Mouse (Mus musculus) brain, embryonic 14.5 days (tissue): ENCODE measurements around the gene Tspan14. TPM values are rescaled to one million over a fixed set of nuclear protein-coding genes. Genes with fewer than 3 reads are reported as not detected.

Experiments
- DNase-seq: peaks from one replicate; pipeline ENCODE4 v3.0.0-alpha.2; 2011; ENCODE audit warnings: low read depth
- CTCF ChIP-seq: fragments of 200-500 bp; IDR thresholded peaks from 2 replicates; pipeline ENCODE4 v1.5.1; 2012; ENCODE audit warnings: inconsistent platforms, mild to moderate bottlenecking, moderate library complexity, borderline replicate concordance; ENCODE audit not compliant: insufficient read depth, insufficient read length; ENCODE audit errors: extremely low read depth
- POLR2A ChIP-seq: fragments of 200-500 bp; IDR thresholded peaks from 2 replicates; pipeline ENCODE4 v1.6.1; 2012; ENCODE audit warnings: mild to moderate bottlenecking, inconsistent platforms, borderline replicate concordance; ENCODE audit not compliant: poor library complexity, insufficient read depth, insufficient read length, severe bottlenecking; ENCODE audit errors: extremely low read depth
- polyA plus RNA-seq: library from polyadenylated mRNA; depleted of rRNA; stranded (reverse); fragments of >200 nt; gene quantifications from 2 replicates; pipeline ENCODE4 v1.2.3, GENCODE M21; 2012

The Tspan14 gene
- polyA plus RNA-seq, 1 experiment: 87.7 TPM

GRCm38 (mm10) chr14:40958083-40958985 is 8.3 kb downstream of the Tspan14 start:
- TF ChIP-seq POLR2A (no peak), CTCF (no peak)
- DNase-seq: no peak

GRCm38 (mm10) chr14:40957607-40958006 is 9.0 kb downstream of the Tspan14 start:
- TF ChIP-seq POLR2A (no peak), CTCF (no peak; the same call in 1 of the 2 replicates)
- DNase-seq: peak; percentile 71

- no peak for DNase-seq
- TF ChIP-seq POLR2A: no peak
- TF ChIP-seq CTCF: no peak
Measured at GRCm38 (mm10) chr14:40956252-40957146, 10.1 kb downstream of the Tspan14 start.

GRCm38 (mm10) chr14:40955596-40956251 is 10.9 kb downstream of the Tspan14 start:
- no peak for TF ChIP-seq POLR2A
- no peak for TF ChIP-seq CTCF
- DNase-seq: peak; percentile 94

- no peak for DNase-seq
- TF ChIP-seq CTCF: no peak
- no peak for TF ChIP-seq POLR2A
Measured at GRCm38 (mm10) chr14:40955146-40955545, 11.5 kb downstream of the Tspan14 start.

- TF ChIP-seq POLR2A (no peak), CTCF (no peak)
- no peak for DNase-seq
Measured at GRCm38 (mm10) chr14:40953381-40953780, 13.2 kb downstream of the Tspan14 start.

- TF ChIP-seq POLR2A: no peak
- no peak for TF ChIP-seq CTCF
Measured at GRCm38 (mm10) chr14:40952715-40953114, 13.9 kb downstream of the Tspan14 start.

GRCm38 (mm10) chr14:40952301-40952700 is 14.3 kb downstream of the Tspan14 start:
- DNase-seq: no peak
- TF ChIP-seq POLR2A: no peak
- no peak for TF ChIP-seq CTCF

More at GRCm38 (mm10) chr14:40952715-40953114, 13.9 kb downstream of the Tspan14 start:
- peak; percentile 72 for DNase-seq

GRCm38 (mm10) chr14:40949730-40950614 is 16.6 kb downstream of the Tspan14 start:
- DNase-seq: no peak
- TF ChIP-seq CTCF (no peak), POLR2A (no peak)

GRCm38 (mm10) chr14:40949047-40949446 is 17.6 kb downstream of the Tspan14 start:
- peak; percentile 57 for DNase-seq
- TF ChIP-seq CTCF (no peak), POLR2A (no peak)
